Mouse (Mus musculus): ENCODE data around the gene Tbc1d8.

Gene Tbc1d8

GRCm38 (mm10) chr1:39393217-39393867 lies 85.2 kb downstream of the Tbc1d8 start:
- no peak for DNase-seq

GRCm38 (mm10) chr1:39392189-39392588 lies 86.4 kb downstream of the Tbc1d8 start:
- DNase-seq = peak; percentile 90

DNA sequence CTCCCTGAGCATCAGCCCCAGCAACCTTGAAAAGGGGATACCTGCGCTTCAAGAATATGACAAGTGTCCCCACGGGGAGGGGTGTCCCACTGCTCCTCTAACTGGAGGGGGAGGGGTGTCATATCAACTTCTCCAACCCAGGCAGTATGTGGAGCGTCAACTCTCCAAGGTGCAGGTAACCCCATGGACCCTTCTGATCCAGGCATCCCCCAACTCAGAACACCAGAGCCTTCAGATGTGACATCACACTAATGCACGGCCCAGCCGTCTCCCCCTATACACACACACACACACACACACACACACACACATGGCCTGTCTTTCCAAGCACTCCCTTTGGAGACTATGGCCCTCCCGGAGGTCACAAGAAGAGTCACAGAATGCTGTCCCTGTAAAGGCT lies 86.9 kb downstream of the Tbc1d8 start:
- no peak for DNase-seq

GRCm38 (mm10) chr1:39389338-39389737 lies 89.2 kb downstream of the Tbc1d8 start:
- no peak for DNase-seq

DNA sequence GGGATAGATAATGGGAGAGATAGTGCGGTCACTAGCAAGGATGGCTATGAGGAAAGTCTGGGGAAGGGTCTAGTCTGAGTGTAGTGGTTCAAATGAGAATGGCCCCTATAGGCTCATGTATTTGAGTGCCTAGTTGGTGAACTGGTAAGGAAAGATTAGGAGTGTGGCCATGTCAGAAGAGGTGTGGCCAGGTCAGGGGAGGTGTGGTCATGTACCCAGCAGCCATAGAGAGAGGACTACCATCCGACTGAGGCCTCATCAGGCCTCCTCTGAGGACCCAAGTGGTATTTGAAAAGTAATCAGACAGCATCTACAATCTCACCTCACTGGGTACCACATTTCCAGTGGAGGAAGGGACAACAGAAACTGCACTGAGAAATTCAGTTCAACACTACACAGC lies 90.4 kb downstream of the Tbc1d8 start:
- DNase-seq = no peak

- peak; percentile 41 for DNase-seq
Measured at GRCm38 (mm10) chr1:39387497-39387896, 91.1 kb downstream of the Tbc1d8 start.

DNA sequence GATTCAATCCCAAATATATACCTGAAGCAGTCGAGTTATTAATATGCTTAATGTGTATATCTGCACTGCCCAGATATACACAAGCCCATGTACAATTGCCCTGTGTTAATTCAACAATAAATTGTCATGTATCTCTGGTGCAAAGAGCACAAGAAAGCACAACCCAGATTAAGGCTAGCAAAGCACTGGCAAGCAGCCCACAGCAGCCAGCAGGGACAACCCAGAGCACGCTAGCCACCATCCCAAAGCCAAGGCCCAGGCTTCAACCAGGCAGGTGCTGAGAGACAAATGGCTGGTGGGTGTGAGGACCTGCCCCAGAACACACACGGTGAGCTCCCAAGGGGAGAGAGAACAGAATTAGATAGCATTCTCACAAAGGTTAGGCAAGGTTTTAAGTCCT lies 92.1 kb downstream of the Tbc1d8 start:
- DNase-seq = no peak

- no peak for DNase-seq
Measured at GRCm38 (mm10) chr1:39384914-39385313, 93.6 kb downstream of the Tbc1d8 start.

- no peak for DNase-seq
Measured at GRCm38 (mm10) chr1:39381017-39381416, 97.5 kb downstream of the Tbc1d8 start.

DNA sequence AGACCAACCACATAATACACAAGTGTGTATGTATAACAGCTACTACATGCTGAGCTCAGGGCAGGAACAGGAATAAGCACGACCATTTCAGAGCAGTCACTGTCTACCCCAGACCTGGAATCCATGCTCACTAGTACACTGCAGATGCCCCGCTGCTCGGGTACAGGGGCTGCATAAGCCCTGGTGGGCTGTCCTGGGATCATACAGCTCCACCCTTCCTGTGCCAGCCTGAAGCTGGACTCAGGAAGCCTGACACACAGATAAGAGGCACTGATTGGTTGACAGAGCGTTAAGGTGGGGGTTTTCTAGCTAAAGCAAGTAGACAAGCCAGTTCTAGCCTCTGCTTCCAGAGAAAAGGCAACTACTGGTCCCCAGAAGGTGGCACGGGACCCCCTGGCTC lies 99.5 kb downstream of the Tbc1d8 start:
- DNase-seq = no peak

GRCm38 (mm10) chr1:39378540-39378939 lies 100.0 kb downstream of the Tbc1d8 start:
- DNase-seq = no peak

DNA sequence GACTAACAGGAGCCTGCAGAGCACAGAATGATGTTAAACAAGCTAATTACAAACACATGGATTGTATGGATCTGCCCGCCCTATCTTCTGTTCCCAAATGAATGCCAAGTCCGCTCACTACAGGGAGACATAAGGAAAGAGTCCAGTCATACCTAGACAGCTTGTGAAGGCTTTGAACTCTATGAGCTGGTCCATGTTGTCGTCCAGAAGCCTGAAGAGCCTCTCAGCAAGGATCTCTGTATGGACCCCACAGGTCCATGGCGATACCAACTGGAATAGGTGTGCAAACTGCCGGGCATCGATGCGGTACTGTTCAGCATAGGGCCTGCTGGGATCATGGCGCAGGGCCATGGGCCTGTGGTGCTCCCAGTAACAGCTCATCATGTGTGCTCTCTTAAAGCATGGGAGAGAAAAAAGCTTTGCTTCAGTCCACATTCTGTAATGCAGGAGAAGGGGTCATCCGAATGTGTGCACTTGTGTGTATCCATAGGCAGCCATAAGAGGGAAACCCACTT lies 101.8 kb downstream of the Tbc1d8 start:
- DNase-seq = no peak

GRCm38 (mm10) chr1:39376121-39376520 lies 102.4 kb downstream of the Tbc1d8 start:
- no peak for DNase-seq

- no peak for DNase-seq
Measured at GRCm38 (mm10) chr1:39374231-39374809, 104.2 kb downstream of the Tbc1d8 start.

DNA sequence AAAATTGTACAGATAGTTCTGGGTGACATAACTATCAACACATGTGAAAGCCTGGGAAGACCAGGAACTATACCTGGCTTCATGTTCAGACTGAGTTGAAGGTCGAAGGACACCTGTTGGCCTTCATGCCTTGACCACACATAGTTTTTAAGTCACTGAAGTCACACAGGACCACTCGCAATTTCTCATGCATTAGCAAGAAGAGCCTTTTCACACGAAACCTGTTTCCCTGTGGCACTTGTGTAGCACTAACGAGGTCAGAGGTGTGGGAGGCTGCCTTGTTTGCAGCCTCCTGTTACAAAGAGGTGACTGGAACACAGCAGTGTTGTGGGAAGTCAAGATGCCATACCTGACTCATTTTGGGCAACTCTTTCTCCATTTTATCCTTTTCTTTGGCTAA lies 105.2 kb downstream of the Tbc1d8 start:
- no peak for DNase-seq

DNA sequence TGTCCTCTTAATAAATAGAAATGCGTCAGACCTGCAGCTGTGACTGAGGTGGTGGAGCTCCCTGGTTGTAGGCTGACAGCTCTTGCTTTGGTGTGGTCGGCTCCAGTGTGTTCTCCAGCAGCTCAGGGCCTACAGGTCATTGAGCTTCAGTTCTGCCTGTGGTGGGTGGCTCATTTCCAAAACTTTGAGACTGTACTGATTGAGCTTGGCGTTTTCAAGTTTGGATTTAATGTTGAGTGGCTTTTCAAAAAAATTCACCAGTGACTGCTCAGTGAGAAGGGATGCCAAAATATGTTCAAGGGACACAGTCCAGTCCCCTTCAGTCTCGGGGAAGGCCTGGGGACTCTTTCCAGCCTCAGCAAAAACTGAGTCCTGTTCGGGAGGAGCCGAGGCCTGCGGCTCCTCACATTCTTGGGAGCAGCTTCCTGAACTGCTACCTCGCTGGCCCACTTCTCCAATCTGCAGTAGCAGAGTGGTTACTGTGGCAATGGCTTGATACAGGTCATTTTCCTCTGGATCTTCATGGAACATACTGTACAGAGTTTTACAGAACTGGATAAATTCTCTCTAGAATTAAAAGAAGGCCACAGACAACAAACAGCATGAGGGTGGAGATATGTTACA lies 106.2 kb downstream of the Tbc1d8 start:
- no peak for DNase-seq

GRCm38 (mm10) chr1:39370431-39370830 lies 108.1 kb downstream of the Tbc1d8 start:
- DNase-seq = no peak

- peak; percentile 48 for DNase-seq
Measured at GRCm38 (mm10) chr1:39368267-39368841, 110.2 kb downstream of the Tbc1d8 start.

DNA sequence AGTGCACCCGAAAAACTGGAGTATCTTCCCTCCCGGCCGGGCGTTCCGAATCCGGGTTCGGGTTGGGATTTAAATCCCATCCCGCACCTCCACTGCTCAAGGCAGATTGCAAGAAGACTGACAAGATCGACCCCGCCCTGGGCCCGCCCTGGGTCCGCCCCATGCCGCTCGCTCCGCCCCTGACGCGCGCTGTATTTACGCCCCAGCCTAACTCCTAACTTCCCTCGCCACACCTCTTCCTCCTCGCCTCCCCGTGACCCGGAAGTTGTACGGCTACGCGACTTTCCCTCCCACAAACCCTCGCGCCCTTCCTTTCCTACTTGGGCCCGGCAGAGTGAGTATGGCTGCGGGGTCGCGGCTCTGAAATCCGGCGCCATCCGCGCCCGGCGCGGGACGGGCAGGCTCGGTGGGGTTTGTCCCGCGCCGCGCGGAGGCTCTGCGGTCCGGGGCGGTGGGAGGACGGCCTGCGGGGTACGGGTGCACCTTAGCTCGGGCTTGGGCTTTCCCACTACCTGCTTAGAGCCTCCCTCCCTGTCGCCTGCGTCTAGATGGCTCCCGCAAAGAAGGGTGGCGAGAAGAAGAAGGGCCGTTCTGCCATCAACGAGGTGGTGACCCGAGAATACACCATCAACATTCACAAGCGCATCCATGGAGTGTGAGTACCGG lies 110.8 kb downstream of the Tbc1d8 start, which contains the start of gene Rpl31:
Gene Rpl31, plus strand, starts transcription at position 242 of the 666 bp plus-strand sequence.
- peak; percentile 99 for DNase-seq

DNA sequence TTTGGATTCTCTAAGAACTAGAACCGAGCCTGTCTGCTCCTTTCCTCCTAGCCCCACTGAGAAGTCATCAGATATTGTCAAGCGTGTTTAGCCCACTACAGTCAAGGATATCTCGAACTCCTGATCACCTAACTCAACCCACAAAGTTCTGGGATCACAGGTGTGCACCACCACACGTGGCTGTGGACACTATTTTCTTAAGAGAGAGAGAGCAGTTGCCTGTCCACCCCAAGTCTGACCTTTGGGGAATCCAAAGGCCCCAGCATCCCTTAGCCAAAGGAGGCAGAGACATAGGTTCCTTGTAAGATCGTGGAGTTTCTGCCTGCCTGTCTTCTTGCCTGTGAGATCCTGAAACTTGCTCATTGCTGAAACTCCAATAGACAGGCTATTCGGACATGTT lies 111.5 kb downstream of the Tbc1d8 start:
- no peak for DNase-seq

GRCm38 (mm10) chr1:39365562-39365961 lies 113.0 kb downstream of the Tbc1d8 start:
- peak; percentile 7 for DNase-seq

- no peak for DNase-seq
Measured at GRCm38 (mm10) chr1:39362515-39362893, 116.1 kb downstream of the Tbc1d8 start.

Measured in cerebellum, adult 9-10 months (tissue).